Mouse (Mus musculus) heart, embryonic 11.5 days (tissue): ENCODE measurements at regions not wholly inside any gene's neighbourhood (a gene's known extent, or its start where the extent isn't known, plus 50 kb on each side); places are given as distances from the start of the nearest gene placed in this dataset.

ENCODE experiments used
- ATAC-seq: fragments of 200-750 bp; cut with Nextera tagmentation; replicated peaks from 2 replicates; pipeline ENCODE4 v1.8.0; 2017; ENCODE audit warnings: moderate library complexity; ENCODE audit not compliant: insufficient number of reproducible peaks, low FRiP score, low TSS enrichment
- H3K27ac ChIP-seq: fragments of 300-500 bp; sonication (generic); 2 replicates; pipeline ENCODE4 v1.5.1; 2014; ENCODE audit warnings: mild to moderate bottlenecking, low read depth, low read length
- H3K27me3 ChIP-seq: fragments of 300-500 bp; sonication (generic); 2 replicates; pipeline ENCODE4 v1.6.1; 2014; ENCODE audit warnings: mild to moderate bottlenecking, low read length, mixed read lengths; ENCODE audit not compliant: control insufficient read depth, insufficient read depth
- H3K36me3 ChIP-seq: fragments of 300-500 bp; sonication (generic); 2 replicates; pipeline ENCODE4 v1.6.1; 2014; ENCODE audit warnings: mild to moderate bottlenecking, low read length, moderate library complexity, mixed read lengths; ENCODE audit not compliant: control insufficient read depth, insufficient read depth
- H3K4me1 ChIP-seq: fragments of 300-500 bp; sonication (generic); 2 replicates; pipeline ENCODE4 v1.6.1; 2014; ENCODE audit warnings: low read length; ENCODE audit not compliant: control insufficient read depth, insufficient read depth
- H3K4me2 ChIP-seq: fragments of 300-500 bp; sonication (generic); 2 replicates; pipeline ENCODE4 v1.6.1; 2014; ENCODE audit warnings: mild to moderate bottlenecking, moderate library complexity
- H3K4me3 ChIP-seq: fragments of 300-500 bp; sonication (generic); 2 replicates; pipeline ENCODE4 v1.5.1; 2014; ENCODE audit warnings: low read depth, low read length
- H3K9ac ChIP-seq: fragments of 300-500 bp; sonication (generic); 2 replicates; pipeline ENCODE4 v1.6.1; 2014; ENCODE audit warnings: mild to moderate bottlenecking, low read depth, low read length, moderate library complexity
- H3K9me3 ChIP-seq: fragments of 300-500 bp; sonication (generic); replicated peaks from 2 replicates; pipeline ENCODE4 v1.6.1; 2016; ENCODE audit warnings: low read length; ENCODE audit not compliant: control insufficient read depth
- WGBS: fragments of 180-500 bp; shearing (Covaris S2); extraction: QIAGEN DNeasy Blood & Tissue Kit; methylation state at CpG from one replicate; pipeline ENCODE4 v1.1.7; 2014; ENCODE audit not compliant: insufficient replicate concordance; 5-methylcytosine and 5-hydroxymethylcytosine counted together

GRCm38 (mm10) chr10:51792030-51792429, 114.5 kb downstream of the Rfx6 start:
- no peak overlapping the region for H3K9ac ChIP-seq
- no peak overlapping the region for H3K27ac ChIP-seq
- no peaks in the 10 kb centered on the region for H3K4me1 ChIP-seq
- no peaks in the 10 kb centered on the region for H3K27me3 ChIP-seq
- H3K4me3 ChIP-seq = no peak overlapping the region
- WGBS = 0% methylated on average over 1 of the region's 1 CpGs
- H3K36me3 ChIP-seq = no peaks in the 10 kb centered on the region
- no peaks in the 10 kb centered on the region for H3K9me3 ChIP-seq
- no peak overlapping the region for H3K4me2 ChIP-seq
- no peak for ATAC-seq

DNA sequence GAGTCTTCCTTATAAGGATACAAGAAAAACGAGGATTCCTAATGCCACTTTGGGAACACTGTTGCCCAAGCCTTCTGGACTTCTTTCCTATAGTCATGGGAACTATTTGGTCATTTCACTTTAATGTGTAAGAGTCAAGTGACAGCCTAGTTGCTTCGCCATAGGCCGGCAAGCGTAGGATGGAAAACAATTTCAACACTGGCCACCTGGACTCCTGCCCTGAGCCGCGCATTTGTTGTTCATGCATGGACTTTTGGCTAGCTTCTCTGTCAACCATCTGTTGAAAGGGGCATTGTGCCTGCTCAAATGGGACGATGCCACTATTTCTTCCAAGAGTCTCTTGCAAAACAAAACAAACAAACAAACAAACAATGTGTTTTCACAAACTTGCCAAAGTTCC, 116.3 kb downstream of the Rfx6 start:
- no peaks in the 10 kb centered on the region for H3K9me3 ChIP-seq
- no peaks in the 10 kb centered on the region for H3K4me1 ChIP-seq
- no peak overlapping the region for H3K4me3 ChIP-seq
- 90% methylated on average over 7 of the region's 7 CpGs for WGBS
- no peak overlapping the region for H3K9ac ChIP-seq
- H3K4me2 ChIP-seq = no peak overlapping the region
- H3K36me3 ChIP-seq = no peaks in the 10 kb centered on the region
- ATAC-seq = no peak
- no peak overlapping the region for H3K27ac ChIP-seq
- no peaks in the 10 kb centered on the region for H3K27me3 ChIP-seq

GRCm38 (mm10) chr10:51816626-51817025, 139.1 kb downstream of the Rfx6 start:
- WGBS = 73% methylated on average over 1 of the region's 1 CpGs
- H3K4me2 ChIP-seq = no peak overlapping the region
- H3K4me1 ChIP-seq = no peaks in the 10 kb centered on the region
- no peak overlapping the region for H3K27ac ChIP-seq
- H3K36me3 ChIP-seq = no peaks in the 10 kb centered on the region
- no peak for ATAC-seq
- H3K9ac ChIP-seq = no peak overlapping the region
- no peaks in the 10 kb centered on the region for H3K27me3 ChIP-seq
- no peaks in the 10 kb centered on the region for H3K9me3 ChIP-seq
- H3K4me3 ChIP-seq = no peak overlapping the region

GRCm38 (mm10) chr10:51823900-51824299, 146.3 kb downstream of the Rfx6 start:
- WGBS = 88% methylated on average over 2 of the region's 2 CpGs
- H3K4me1 ChIP-seq = no peaks in the 10 kb centered on the region

GRCm38 (mm10) chr10:51826431-51826964, 148.9 kb downstream of the Rfx6 start:
- Histone ChIP-seq H3K9me3 (no peaks in the 10 kb centered on the region), H3K27ac (no peak overlapping the region), H3K4me2 (no peak overlapping the region), H3K27me3 (no peaks in the 10 kb centered on the region), H3K4me1 (no peaks in the 10 kb centered on the region), H3K4me3 (no peak overlapping the region), H3K9ac (no peak overlapping the region), H3K36me3 (no peaks in the 10 kb centered on the region)
- no peak for ATAC-seq
- 81% methylated on average over 6 of the region's 6 CpGs for WGBS

More at GRCm38 (mm10) chr10:51823900-51824299, 146.3 kb downstream of the Rfx6 start:
- H3K36me3 ChIP-seq = no peaks in the 10 kb centered on the region
- H3K4me3 ChIP-seq = no peak overlapping the region
- no peaks in the 10 kb centered on the region for H3K27me3 ChIP-seq
- no peak overlapping the region for H3K4me2 ChIP-seq
- no peak for ATAC-seq
- no peak overlapping the region for H3K27ac ChIP-seq
- no peak overlapping the region for H3K9ac ChIP-seq
- H3K9me3 ChIP-seq = no peaks in the 10 kb centered on the region

- no peak overlapping the region for H3K4me2 ChIP-seq
- 43% methylated on average over 4 of the region's 4 CpGs for WGBS
These were observed 154.9 kb downstream of the Rfx6 start for GRCm38 (mm10) chr10:51832459-51832858.

GRCm38 (mm10) chr10:51843099-51843498, 165.5 kb downstream of the Rfx6 start:
- H3K27me3 ChIP-seq = no peaks in the 10 kb centered on the region
- no peaks in the 10 kb centered on the region for H3K9me3 ChIP-seq
- 67% methylated on average over 1 of the region's 1 CpGs for WGBS
- no peak overlapping the region for H3K9ac ChIP-seq
- no peak for ATAC-seq
- H3K4me2 ChIP-seq = no peak overlapping the region
- no peaks in the 10 kb centered on the region for H3K4me1 ChIP-seq
- H3K36me3 ChIP-seq = no peaks in the 10 kb centered on the region
- H3K4me3 ChIP-seq = no peak overlapping the region
- no peak overlapping the region for H3K27ac ChIP-seq

More at GRCm38 (mm10) chr10:51832459-51832858, 154.9 kb downstream of the Rfx6 start:
- Histone ChIP-seq H3K27ac (no peak overlapping the region), H3K27me3 (no peaks in the 10 kb centered on the region), H3K36me3 (no peaks in the 10 kb centered on the region), H3K9me3 (no peaks in the 10 kb centered on the region), H3K4me1 (no peaks in the 10 kb centered on the region), H3K9ac (no peak overlapping the region), H3K4me3 (no peak overlapping the region)
- no peak for ATAC-seq

DNA sequence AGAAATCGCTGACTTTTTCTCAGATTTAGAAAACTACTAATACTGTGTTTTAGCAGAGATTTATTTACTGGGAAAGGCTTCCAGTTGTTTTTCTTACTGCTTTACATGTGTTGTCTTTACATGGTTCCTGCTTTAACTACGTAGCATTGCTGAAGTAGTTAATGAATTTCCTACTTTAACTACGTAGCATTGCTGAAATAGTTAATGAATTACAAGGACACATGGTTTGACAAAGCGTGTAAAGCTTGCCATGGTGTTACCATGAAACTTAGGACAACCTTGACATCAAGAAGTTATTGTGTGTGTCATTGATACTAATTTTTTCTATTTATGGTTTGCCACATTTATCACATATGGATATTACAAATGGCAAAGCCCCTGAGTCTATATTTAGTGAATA, 168.7 kb downstream of the Rfx6 start:
- no peaks in the 10 kb centered on the region for H3K36me3 ChIP-seq
- no peak for ATAC-seq
- H3K27ac ChIP-seq = no peak overlapping the region
- H3K9me3 ChIP-seq = no peaks in the 10 kb centered on the region
- no peak overlapping the region for H3K4me2 ChIP-seq
- H3K27me3 ChIP-seq = no peaks in the 10 kb centered on the region
- H3K4me3 ChIP-seq = no peak overlapping the region
- no peak overlapping the region for H3K9ac ChIP-seq
- H3K4me1 ChIP-seq = no peaks in the 10 kb centered on the region
- WGBS = 74% methylated on average over 4 of the region's 4 CpGs

DNA sequence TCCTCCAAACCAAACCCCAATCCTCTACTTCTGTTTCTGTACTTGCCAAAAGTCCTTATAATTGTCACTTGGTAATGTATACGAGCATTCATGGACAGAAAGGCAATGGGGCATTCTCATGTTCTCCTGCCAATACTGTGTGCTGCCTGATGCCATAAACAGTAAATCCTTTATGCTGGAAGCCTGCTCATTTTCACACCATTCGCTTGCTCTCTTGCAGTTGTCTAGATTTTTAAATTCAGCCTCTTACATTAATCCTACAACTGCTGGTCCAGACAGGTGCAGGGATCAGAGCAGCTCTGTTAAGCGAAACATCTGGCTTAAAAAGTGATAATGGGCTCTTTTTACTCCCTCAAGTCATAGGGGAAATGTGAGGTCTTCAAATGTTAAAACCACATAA, 152.9 kb upstream of the Vgll2 start:
- H3K4me2 ChIP-seq = no peak overlapping the region
- H3K4me1 ChIP-seq = no peaks in the 10 kb centered on the region
- H3K27me3 ChIP-seq = no peaks in the 10 kb centered on the region
- H3K27ac ChIP-seq = no peak overlapping the region
- H3K4me3 ChIP-seq = no peak overlapping the region
- H3K9me3 ChIP-seq = no peaks in the 10 kb centered on the region
- 72% methylated on average over 3 of the region's 3 CpGs for WGBS
- H3K36me3 ChIP-seq = no peaks in the 10 kb centered on the region
- H3K9ac ChIP-seq = no peak overlapping the region
- ATAC-seq = no peak
